In the genomic region with DNA sequence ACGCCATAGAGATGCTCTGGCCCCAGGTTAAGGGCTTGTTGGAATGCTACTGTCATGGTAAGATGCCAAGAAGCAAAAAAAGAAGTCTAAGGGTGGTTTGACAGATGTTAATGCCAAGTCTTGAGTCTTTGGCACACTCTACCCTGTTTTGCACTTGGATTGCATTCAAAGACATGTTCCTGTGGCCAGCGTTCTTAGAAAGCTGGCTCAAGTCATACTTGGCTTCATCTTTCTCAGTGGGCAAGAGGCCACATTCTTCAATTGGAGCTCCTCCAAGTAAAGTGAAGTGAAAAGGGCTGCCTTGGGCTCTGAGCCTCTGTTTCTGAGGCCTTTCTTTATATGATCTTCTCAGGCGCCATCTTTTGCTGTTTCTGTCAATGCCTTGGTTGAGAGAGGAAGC, we compare ENCODE assay signal across 7 mouse cellular contexts. TPM values are rescaled to one million over a fixed set of nuclear protein-coding genes. Genes with fewer than 3 reads are reported as not detected.
A peak's percentile ranks its signal among the peaks of the same experiment; 100 is the strongest.
DNase-seq lines count a peak whose midpoint lies in the region; ATAC-seq and TF ChIP-seq lines count a peak whose summit lies in the region.

No protein-coding gene starts in this region.

- intact Hi-C loops in left cerebral cortex, postnatal 10 days (cut with DNase I) = no loop called here

- no peaks in the 10 kb centered on the region for H3K36me3 ChIP-seq in stomach, postnatal 0 days (ENCODE audit: control insufficient read depth, insufficient read depth, low read length)

- H3K27me3 ChIP-seq in stomach, postnatal 0 days (ENCODE audit: control insufficient read depth, insufficient read depth, low read length) = no peaks in the 10 kb centered on the region

- no peak for ATAC-seq in stomach, postnatal 0 days (ENCODE audit: low FRiP score, low TSS enrichment)
- ATAC-seq in monocyte, adult 5-6 weeks (replicated peaks; ENCODE audit: insufficient number of reproducible peaks, low FRiP score, low TSS enrichment, poor library complexity, severe bottlenecking) = no peak

- no peaks in the 10 kb centered on the region; the same call in 1 of the 2 replicates for H3K4me1 ChIP-seq in stomach, postnatal 0 days (replicated peaks; ENCODE audit: control insufficient read depth, insufficient read depth)

- DNase-seq in layer of hippocampus, adult 11-12 months (ENCODE audit: low spot score) = peak; percentile 54
- no peak for DNase-seq in layer of hippocampus, adult 9-11 months
- DNase-seq in brain, adult 2 months (ENCODE audit: low read depth, low spot score) = peak; percentile 43
- peak; percentile 50 for DNase-seq in gonadal fat pad, adult 2 months (ENCODE audit: low read depth)
- DNase-seq in left cerebral cortex, postnatal 10 days (ENCODE audit: extremely low spot score in 1 of 2, low spot score in 2 of 2) = peak; percentile 49 to 81
- peak; percentile 20 for DNase-seq in stomach, postnatal 0 days (ENCODE audit: low spot score)

- TF ChIP-seq EP300 in stomach, postnatal 0 days (optimal IDR thresholded peaks at IDR 0.05) = no peak

- 48% methylated on average over 3 of the region's 3 CpGs for WGBS in stomach, postnatal 0 days

- no peak overlapping the region for H3K4me2 ChIP-seq in stomach, postnatal 0 days (replicated peaks; ENCODE audit: low read depth)

- no peaks in the 10 kb centered on the region for H3K9me3 ChIP-seq in stomach, postnatal 0 days (ENCODE audit: control insufficient read depth, low read length)

- 0 out of 2 replicates have a peak overlapping the region, but pooled peaks have one; percentile 5 for H3K27ac ChIP-seq in stomach, postnatal 0 days (replicated peaks)

- no peak overlapping the region for H3K4me3 ChIP-seq in stomach, postnatal 0 days (ENCODE audit: low read depth, low read length)

- H3K9ac ChIP-seq in stomach, postnatal 0 days (ENCODE audit: low read length) = no peak overlapping the region

- no peak for TF ChIP-seq CTCF in stomach, postnatal 0 days (IDR thresholded peaks at IDR 0.05; ENCODE audit: low read depth)

RNA-seq across cellular contexts. Expression of gene Rgs8, which starts 17.3 kb away (rescaled TPM):
- 0.01 TPM in 1 of 2 replicates, not detected in the other for polyA plus RNA-seq in gonadal fat pad, adult 2 months (2012; rRNA removed)
- total RNA-seq in left cerebral cortex, postnatal 10 days (2021) = 10 to 100 TPM; 24.3 to 34.0 TPM
- 0.16 and 0.29 TPM in 2 replicates for polyA plus RNA-seq in stomach, postnatal 0 days (2015; fragmentation: Nextera tagmentation; extraction: Ambion mirVana)
- total RNA-seq in monocyte, adult 5-6 weeks (2017) = not detected in 3 replicates

Comparison
In these comparisons a context has a peak if more than half of its experiments do, and no peak if none do; other contexts are left out.
1. RNA of gene Rgs8, which starts 17.3 kb away (total RNA-seq): 24.3 to 34.0 TPM in left cerebral cortex, postnatal 10 days; not detected in monocyte, adult 5-6 weeks; every median in the first group is over 10 times any median in the second.